Mouse (Mus musculus) adrenal gland, adult 18-20 months (tissue): ENCODE measurements around the gene Tex19.2. TPM values are rescaled to one million over a fixed set of nuclear protein-coding genes. Genes with fewer than 3 reads are reported as not detected.
"Not testable (repeated sequence)": the region's sequence is repeated elsewhere in the genome, so short reads cannot be mapped to it uniquely, and the experiment has no call there.

Experiments used
- DNase-seq, 2 experiments: peaks; one replicate each; pipeline ENCODE4 v3.0.0; 2021 to 2022; ENCODE audit warnings: low spot score in 2 of 2
- total RNA-seq, 2 experiments: library from RNA; stranded (reverse); gene quantifications; 1 replicate in 1 of 2; 2 replicates in 1 of 2; pipeline ENCODE4 v1.2.3; 2021

Gene Tex19.2
- total RNA-seq, 2 experiments from 2014 or later, result not detected

DNA sequence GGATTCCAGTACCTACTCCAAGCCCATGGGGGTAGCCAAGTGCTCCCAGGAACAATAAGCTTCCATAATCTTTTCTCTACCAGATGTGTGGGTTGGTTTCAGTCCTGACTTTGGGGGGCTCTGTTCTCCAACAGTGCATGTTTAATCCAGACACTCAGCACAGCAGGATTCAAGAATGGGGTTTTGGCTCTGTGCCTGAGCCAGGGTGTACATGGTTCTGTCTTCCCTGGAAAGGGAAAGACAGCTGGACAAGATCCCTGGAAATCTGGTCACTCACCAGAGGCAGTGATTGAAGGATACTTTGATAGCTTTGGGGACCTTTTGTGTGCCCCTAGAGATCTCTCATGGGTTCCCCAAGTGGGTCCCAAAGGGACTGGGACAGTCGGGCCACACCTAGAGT is 6.9 kb downstream of the Tex19.2 start:
- no peak for DNase-seq

DNA sequence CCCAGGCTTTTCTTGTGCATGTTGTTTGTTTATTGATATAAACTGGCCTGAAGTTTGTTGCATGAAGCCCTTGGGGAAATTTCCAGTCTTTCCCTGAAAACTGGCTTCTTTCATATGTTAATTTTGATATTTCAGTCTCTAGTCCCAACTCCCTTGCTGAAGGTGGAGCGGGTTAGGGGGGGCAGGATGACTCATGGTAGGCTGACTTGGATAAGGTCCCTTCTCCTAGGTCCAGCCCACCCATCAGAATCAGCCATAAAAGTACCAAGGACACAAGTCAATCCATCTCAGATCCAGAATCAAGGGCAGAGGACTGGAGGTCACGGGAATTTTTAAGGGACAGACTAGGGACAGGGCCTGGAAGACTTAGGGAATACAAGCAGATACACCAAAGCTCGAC is 7.4 kb downstream of the Tex19.2 start:
- DNase-seq, result peak; percentile 21 to 38

DNA sequence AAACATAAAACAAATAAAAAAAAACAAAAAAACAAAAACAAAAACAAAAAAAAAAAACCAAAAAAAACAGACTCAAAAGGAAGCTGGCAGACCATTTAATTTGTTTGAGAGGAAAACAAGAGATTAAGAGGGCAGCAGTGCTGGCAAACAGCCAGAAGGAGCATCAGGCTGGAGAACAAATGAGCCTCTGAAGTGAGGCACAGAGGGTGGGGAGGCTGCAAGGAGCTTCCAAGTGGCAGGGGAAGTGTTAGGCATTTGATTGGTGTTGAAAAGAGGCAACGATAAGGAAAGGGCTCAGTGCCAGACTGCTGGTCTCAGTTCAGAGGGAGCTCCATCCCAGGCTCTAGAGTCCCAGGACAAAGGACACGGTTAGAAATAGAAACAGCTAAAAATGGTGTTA is 8.5 kb downstream of the Tex19.2 start:
- peak; percentile 26 to 41 for DNase-seq

DNA sequence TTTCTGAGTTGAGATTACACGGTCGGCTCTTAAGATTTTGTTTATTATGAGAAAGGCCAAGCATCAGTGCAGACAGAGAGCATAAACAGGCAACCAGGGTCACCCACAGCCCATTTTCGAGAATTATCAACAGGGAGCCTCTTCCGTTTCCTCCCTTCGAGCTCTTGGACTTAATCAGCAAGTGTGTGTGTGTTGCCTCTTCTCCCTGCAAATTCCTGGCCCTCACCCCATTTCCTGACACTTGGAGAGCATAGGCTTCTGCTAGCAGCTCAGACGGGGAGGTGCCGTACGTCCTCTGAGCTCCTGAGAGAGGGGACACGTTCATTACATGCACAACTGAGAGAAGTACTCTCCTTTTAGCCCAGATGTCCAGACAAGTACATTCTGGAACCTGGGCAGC is 10.4 kb downstream of the Tex19.2 start:
- DNase-seq, result no peak

DNA sequence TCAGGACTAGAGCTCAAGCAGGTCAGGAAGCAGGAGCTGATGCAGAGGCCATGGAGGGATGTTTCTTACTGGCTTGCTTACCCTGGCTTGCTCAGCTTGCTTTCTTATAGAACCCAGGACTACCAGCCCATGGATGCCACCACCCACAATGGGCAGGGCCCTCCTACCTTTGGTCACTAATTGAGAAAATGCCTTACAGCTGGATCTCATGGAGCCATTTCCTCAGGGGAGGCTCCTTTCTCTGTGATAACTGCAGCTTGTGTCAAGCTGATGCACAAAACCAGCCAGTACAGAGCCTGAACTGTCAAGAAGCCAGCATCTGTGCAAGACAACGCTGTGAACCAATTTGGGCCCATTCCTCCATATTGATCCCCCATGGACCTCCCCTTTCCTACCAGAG is 11.2 kb downstream of the Tex19.2 start:
- DNase-seq, result not testable (repeated sequence)

DNA sequence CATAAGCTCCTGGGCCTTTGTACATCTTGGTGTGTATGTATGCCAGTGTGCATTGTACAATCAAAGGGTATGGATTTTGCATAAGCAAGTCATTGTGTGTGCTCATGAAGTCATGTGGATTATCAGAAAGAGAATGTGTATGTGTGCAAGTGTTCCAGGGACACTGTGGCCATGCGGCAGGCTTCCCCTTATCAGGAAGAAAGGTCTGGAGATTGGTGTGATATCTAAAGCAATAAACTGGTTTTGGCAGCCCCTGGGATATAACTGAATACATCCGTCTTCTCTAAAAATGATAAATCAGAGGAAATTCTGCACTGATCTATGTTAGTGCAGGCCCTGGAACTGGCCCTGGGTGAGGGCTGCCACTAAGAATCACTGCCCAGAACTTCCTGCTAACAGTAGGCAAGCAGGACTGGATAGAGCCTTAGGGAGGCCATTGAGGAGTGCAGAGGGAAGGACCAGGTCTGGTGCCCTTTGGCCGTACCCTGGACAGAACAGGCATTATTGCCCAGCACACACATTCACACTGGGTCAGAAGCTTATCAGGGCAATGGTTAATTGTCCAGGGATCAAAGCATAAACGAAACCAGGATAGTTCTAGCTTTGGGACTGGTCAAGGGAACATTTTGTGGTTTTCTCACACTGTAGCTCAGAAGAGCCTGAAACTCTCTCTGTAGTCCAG is 17.2 kb downstream of the Tex19.2 start:
- no peak for DNase-seq

DNA sequence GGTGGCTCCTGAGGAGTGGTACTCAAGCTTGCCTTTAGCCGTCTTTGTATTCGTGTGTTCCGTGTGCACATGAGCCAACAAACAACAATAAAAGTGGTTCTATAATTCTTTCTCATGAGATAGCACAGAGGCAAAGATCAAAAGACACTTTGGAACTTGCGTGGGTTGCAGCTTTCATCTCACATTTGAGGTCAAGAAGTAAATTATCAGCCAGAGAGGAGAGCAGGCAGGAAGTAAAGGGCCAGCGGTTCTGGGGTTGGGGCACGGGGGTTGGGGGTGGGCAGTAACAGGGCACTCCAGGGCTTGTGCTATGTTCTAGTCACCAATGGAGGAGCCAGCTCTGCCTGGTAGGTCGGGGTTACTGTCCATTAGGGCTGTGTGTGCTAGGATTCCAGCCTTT is 17.8 kb downstream of the Tex19.2 start:
- no peak for DNase-seq

DNA sequence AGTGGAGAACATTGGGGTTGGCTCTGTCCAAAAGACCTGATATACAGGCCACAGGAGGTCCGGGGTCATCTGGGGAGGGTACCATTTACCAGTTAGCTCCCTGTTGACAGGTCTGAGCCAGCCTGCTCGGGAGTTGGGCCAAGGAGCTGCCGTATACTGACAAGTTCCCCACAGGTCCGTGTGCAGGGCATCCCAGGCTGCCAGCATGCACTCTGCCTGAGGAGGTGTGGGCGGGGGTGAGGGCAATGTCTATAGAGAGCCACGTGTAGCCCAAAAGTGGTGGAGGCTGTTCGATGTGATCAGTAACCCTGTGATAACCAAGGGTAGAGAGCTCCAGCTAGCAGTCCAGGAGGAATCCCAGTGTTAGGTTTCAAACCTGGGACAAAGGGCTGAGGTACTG is 18.7 kb downstream of the Tex19.2 start:
- no peak for DNase-seq

DNA sequence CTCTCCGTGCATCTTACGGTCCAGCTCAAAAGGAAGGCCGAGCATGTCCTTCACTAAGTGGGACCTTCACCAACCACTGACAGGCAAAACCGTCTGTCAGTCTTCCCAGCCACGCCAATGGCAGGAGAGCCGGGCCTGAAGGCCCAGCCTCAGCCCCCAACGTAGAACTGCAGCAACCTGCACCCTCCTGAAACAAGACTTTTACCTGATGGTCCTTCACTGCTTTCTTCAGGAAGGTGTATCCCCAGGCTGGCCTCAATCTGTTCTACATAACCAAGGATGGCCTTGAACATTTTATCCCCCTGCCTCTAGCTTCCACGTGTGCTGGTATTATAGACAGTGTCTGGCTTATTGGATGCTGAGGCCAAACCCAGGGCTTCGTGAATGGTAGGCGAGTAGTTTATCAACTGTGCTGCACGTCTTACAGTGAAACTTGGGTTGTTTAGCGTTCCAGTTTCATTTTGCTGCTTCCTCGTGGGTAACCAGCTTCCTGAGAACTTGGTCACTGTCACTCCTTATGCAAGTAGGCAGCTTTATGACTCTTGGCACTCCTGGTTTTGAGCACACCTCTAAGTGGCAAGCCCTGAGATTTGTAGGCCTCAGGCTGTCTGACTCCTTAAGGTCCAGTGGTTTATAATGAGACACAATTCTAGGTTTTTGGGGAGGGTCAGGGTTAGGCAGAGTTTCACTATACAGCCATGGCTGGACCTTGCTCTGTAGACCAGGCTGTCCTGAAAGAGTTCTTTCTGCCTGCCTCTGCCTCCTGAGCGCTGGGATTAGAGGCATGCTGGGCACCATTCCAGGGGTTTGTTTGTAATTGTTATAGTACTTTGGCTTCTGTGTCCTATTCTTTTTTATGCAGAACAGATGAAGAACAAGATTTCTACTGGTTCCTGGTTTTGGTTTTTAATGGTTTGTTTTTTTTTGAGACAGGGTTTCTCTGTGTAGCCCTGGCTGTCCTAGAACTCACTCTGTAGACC is 25.6 kb downstream of the Tex19.2 start:
- no peak for DNase-seq

DNA sequence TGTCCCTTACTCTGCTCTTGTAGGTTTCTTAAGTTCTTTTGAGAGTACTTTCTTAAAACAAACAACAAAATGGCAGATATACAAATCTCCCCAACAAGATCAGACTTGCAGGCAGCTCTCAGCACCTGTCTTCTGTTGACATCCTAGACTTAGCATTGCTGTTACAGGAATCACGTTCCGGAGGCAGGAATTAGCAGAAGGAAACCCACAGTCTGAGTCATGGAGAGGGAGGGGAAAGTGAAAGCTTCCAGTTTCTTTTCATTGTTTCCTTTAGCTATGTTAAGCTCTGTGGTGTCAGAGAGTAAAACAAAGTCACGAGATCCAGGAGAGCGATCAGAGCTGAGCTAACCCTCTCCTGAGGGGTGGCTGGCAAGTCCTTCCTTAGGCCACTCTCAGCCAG is 27.5 kb downstream of the Tex19.2 start:
- DNase-seq, result no peak

DNA sequence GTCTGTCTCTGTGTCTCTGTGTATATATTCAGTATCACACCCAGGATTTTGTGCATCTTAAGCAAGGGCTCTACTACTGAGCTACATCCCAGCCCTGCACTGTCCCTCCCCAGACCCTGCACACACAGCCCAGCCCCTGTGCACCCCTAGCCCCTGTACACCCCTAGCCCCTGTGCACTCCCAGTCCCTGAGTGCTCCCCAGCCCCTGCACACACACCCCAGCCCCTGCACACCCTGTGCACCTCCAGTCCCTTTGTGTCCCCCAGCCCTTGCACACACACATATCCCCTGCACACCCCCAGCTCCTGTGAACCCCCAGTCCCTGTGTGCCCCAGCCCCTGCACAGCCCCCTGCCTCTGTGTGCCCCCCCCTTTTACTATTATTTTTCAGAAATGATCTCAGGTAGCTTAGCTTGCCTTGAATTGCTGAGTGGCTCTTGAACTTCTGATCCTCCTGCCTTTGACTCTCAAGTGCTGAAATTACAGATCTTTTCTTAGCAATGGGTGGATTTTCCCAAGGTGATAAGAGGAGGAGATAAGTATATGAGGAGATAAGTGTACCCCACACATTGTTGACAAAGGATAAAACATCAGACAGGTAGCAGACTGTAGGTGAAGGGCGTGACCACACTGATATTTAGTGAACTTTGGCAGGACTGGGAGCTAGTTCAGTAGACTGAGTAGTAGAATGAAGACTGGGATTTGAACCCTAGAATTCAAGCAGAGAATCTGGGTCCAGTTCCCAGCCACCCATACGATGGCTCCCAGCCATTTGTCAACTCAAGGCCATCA is 28.5 kb downstream of the Tex19.2 start:
- DNase-seq, result no peak

DNA sequence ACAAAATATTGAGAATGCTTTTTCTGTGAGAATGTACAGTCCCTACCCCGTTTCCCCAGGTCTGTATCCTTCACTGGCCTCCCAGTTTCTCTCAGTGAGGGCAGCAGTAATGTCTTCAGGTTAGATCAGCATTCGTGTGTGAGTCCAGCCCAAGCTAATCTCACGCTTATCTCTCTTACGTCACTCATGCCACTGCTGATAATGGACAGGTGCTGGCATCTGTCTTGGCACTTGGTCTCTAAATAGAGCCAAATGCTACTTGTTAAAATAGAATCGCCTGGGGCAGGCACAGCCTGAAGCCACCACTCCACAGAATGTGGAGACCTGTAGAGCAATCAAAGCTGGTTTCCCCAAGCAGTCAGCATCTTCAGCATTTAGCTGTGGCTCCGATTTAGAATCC is 29.5 kb downstream of the Tex19.2 start:
- no peak for DNase-seq

DNA sequence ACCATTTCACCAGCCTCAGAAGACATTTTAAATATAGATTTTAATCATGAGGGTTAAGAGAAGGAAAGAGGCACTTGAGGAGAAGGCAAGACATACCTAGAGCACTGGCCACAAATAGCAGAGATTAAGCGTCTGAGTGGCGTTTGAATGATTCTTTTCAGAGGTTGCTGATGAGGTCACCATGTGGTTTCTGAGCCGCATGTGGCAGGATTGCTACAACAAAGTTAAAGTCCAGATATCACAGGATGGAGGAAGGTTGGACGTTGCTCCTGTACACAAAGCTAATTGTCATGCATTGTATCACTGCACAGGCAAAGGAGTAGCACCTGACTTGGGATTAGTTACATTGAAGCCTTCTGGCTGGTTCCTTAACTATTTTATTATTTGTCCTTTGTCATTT is 32.2 kb downstream of the Tex19.2 start:
- DNase-seq, result no peak

DNA sequence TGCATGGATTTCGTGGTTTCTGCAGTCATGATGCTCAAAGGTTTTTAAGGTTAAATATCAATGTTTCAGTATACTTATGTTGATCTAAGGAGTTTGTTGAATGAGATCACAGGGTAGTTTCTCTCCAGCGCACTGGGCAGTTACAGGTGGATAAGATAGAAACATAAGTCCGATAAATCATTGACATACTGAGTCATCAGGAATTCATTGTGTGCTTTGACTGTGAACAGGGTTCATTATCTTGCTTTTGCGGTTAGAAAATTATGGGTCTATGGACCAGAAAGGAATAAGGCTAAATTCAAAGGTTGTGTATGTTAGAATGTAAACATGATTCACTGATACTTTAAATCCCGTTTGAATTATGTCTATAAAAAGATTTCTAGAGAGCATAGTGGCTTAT is 33.3 kb downstream of the Tex19.2 start:
- DNase-seq, result no peak

DNA sequence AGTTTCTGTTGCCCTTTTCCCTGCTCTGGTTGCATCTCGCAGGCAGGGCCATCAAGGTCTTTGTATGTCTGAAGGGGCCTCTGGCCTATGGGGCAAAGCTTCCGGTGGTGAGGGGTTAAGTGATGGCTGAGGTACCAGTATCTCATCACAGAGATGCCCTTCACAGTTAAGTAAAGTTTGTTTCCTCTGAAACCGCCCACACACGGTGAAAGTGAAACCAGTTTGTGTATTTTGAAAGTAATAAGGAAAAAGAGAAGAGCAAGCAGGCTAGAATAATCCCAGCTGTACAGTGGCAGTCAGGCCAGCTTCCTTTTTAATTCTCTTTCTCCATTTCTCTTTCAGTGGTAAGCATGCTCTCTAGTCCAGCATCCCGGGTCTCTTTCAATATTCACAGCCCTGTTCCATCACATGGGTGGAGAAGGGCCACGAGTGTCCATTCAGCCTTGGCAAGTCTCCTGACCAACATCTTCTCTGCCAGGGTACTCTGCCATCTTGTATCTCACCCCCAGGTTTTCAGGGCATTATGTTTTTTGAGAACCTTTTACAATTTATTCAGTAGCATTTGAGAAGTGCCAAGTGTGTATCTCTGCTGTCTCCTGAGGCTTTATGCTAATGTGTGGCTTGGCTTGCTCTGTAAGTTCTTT is 35.5 kb downstream of the Tex19.2 start:
- no peak for DNase-seq

DNA sequence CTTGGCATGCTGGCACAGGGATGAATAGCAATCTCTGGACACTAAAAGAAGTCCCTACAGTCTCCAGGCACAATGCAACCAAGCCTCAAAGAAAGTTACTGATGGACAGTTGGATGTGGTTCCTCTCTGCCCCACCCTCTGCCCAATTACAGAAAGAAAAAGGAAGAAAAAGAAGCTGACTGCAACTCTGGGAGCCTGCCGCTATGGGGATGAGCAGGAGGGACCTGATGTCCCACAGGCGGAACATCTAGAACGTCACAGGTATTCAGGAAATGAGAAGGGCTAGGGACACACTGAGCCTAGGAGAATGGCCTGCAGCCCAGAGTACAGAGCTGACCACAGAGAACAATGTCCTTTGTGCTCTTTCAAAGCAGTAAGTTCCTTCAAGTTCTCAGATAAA is 36.2 kb downstream of the Tex19.2 start:
- DNase-seq, result no peak

DNA sequence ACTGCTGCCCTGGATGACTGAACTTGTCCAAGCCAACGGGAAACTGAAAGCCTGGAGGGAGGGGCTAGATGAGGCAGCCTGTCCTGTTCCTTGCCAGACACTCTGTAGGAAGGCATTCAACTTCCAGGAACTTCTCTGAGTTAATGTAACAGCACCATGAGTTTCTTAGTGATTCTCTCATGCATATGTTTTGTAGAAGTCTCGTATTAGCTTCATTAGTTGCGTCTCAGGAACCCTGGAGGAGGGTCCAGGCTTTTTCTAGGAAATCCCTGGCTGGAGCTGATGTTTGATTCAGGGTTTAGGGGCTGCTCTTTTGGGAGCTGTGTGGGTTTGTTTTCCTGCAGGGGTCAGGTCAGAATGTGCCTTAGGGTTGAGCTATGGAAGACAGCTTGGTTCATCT is 37.4 kb downstream of the Tex19.2 start, which contains the start of gene Sectm1a:
Gene Sectm1a (minus strand): TSS at position 101 of the 400 bp plus-strand sequence.
- no peak for DNase-seq

DNA sequence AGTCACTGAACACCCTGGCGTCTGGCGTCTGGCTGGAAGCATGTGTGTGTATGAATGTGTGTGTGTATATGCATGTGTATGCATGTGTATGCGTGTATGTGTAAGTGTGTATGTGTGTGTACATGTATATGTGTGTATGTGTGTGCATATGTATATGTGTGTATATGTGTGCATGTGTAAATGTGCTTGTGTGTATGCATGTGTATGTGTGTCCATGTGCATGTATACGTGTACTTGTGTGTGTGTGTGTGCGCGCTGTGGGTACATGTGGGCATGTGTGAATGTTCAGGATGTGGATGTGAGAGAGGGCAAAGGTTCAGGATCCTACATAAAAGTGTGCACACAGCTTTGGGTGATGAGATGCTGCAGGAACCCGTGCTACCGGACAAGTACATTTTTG is 38.1 kb downstream of the Tex19.2 start:
- DNase-seq, result no peak

DNA sequence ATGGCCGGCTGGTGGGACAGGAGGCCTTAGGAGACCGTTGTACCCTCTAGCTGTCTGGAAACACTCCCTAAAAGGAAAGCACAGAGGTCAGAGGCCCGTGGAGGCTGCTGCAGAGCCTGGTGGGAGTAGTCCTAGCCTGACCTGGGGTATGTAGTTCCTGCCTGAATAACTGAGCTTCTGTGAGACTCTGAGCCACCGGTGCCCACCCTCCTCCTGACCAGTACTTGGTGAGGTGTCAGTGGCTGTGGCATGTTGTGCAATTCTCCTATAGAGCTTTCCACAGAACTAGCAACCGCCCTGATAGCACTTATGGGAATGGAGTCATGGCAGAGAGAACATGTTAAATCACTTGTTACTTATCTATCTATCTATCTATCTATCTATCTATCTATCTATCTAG is 42.8 kb downstream of the Tex19.2 start:
- DNase-seq, result no peak

DNA sequence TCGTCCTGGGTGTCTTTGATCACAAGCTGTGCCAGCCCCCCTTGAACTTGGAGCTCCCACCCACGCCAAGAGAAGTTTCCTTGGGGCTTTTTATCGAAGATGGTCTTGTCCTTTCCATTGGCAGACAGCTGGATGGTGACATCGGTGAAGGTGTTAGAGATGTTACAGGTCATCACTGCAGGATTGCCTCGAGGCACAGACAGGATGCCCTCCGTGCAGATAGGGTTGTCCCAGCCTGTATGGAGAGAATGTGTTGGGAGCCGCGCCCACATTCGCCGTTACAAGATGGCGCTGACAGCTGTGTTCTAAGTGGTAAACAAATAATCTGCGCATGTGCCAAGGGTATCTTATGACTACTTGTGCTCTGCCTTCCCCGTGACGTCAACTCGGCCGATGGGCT is 48.8 kb downstream of the Tex19.2 start:
- not testable (repeated sequence) for DNase-seq

DNA sequence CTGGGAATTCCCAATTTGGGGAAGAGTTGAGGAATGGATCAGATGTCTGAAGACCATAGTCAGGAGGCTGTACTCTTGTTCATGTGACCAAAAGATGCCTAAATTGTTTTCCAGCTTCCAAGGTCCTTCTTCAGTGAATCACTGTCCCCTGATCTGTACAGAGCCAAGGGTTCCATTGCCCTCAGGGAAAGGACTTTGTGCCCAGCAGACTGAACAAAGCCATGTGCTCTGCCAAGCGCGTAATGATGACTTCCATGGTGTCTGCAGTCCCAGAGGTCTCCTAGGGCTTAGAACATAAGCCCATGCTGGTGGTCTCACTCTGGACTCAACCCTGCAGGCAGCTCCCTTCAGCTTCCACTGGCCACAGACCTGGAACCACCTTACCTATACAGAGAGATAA is 50.6 kb downstream of the Tex19.2 start:
- no peak for DNase-seq
